Mouse (Mus musculus): Measurements from ENCODE around the gene T2. TPM values are rescaled to one million over a fixed set of nuclear protein-coding genes. Genes with fewer than 3 reads are reported as not detected.
A peak's percentile ranks its signal among the peaks of the same experiment; 100 is the strongest.
"Not testable (repeated sequence)": the region's sequence is repeated elsewhere in the genome, so short reads cannot be mapped to it uniquely, and the experiment has no call there.

Gene T2
- total RNA-seq, 2 experiments from 2014 or later: not detected

DNA sequence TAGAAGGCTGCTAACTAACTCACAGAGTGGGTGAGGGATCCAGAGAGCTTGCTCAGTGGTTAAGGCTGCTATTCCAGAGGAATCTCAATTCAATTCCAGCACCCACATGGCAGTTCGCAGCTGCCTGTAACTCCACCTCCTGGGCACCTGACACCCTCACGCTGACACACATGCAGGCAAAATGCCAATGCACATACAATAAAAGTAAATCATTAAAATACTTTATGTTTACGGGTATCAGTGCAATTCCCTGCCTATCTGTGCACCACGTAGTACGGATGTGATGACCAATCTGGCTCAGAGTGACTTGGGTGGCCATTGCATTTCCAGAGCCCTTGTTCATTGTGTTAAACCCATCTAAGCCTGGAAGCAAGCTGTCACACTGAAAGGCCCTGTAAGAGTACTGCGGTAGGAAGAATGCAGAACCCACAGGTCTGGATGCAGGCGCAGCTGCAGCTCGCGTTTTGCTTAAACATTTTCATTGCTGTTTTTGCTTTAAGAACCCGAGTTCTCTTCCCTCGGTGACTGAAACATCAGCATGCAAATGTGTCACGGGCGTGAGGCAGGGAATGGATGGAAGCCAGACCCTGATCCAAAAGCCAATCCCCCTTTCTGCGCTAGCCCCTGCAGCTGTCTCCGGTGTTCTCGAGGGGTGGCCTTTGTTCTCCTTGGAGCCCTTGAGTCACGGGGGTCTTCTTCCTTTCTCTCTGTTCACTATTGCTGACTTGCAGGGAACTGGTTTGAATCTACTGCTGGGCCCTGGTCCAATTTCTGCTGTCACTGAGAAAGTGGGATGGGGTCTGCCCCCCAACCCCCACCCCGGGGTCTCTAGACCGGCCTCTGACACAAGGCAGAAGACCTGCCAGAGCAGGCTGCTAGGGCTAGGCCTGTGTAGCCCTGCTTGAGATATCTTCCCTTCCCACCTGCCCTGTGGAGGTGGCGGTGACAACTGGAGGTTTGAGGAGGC, 12.0 kb downstream of the T2 start:
- DNase-seq: no peak

DNA sequence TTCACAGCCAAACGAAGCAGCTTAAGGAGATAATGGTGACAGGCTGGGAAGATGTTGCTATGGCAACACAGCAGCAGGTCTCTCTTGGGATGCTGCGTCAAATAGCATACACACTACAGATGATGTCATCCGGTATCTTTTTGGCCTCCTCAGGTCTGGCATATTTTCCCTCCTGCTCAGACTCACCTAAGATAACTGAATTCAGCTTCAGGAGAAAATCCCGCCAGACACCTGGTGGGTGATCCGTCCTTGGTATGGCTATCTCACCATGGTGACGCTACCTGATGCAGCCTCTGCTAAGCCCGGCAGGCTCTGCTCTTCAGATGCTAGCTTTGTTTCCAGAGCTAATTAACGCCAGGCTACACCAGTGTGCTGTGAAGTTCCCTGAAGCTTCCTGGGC, 12.8 kb downstream of the T2 start:
- DNase-seq: no peak

DNA sequence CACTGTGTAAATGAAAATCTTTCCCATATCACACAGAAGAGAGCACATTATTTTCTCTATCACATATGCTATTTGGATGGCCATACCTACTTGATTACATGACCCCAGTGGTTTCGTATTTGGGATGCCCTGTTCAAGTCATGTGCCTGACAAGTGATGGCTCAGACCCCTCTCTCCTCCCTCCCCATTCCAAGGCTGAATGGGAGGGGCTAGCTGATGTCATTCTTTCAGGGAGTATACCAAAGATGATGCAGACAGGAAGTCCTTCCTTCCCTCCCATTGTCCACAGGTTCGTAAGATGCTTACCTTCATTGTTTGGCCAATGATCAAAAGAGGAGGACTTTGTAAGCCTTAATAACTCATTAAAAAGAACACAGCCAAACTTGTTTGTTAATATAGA, 13.4 kb downstream of the T2 start:
- no peak for DNase-seq

DNA sequence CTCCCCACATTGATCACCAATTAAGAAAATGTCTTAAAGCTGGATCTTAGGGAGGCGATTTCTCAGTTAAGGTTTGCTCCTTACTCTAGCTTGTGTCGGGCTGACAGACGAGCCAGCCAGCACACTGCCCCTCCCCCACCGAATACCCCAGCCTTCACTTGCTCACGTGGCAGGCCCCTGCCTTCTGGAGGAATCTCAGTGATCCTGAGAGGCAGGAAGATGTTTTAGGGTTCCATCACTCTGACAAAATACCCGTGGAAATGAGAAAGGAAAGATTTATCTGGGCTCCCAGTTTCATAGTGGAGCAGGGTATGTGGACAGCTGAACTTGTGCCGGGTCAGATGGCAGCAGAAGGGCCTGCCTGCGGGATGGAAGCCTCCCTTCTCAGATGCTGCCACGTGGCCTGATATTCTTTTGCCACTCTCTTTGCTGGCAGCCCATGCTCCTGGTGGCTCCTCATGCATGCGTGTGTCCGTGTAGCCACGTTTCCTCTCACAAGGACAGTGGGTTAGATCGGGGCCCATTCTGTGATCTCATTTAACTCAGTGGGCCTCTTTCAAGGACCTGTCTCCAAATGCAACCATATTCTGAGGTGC, 14.9 kb downstream of the T2 start:
- no peak for DNase-seq

DNA sequence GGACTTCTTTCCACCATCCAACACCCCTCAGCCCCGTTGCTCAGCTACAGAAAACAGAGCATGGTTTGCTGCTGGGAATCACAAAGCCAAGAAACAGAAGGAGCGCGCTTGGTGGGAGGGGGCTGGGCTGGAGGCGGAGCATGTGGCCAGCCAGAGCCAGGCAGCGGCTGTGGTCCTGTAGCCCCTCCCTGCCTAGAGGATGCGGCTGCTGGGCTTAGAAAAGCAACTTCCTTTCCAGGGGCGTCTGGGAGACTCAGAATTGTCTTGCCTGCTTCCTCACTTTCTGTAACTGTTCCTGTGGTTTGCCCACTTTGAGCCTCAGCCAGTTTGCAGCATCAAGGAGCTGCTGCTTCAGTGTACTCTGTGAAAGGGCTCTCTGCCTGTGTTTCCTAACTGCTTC, 16.0 kb downstream of the T2 start:
- DNase-seq: peak; percentile 39 to 65

DNA sequence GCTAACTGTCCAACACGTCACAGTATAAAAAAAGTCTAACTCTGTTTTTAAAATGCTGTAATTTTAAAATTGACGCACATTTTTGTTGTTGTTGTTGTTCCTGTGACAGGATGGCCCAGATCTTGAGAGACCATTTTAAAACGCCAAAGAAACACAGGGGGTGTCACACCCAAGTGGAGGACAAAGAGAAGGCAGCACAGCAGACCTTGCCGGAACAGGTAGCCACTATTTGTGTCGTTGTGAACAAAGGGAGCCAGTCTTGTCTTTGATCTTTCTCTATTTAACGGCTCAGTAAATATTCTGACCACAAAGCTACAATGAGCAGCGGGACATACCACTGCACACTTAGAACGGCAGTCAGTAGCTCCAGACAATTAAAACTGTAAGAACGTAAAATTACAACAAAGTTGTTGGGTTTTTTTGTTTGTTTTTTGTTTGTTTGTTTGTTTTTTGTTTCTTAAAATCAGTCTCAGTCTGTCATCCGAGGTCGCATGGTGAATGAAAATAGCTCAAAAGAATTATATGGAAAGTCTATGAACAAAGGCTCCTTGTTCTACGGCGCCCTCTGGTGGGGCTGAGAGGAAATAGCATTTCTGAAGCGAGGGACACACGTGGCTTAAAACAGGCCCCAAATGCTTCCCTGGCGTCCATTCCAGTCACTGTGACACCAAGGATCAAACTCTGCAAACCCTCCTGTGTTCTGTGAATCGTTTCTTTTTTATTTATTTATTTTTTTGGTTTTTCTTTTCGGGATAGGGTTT, 16.7 kb downstream of the T2 start:
- DNase-seq: peak; percentile 75 to 84

DNA sequence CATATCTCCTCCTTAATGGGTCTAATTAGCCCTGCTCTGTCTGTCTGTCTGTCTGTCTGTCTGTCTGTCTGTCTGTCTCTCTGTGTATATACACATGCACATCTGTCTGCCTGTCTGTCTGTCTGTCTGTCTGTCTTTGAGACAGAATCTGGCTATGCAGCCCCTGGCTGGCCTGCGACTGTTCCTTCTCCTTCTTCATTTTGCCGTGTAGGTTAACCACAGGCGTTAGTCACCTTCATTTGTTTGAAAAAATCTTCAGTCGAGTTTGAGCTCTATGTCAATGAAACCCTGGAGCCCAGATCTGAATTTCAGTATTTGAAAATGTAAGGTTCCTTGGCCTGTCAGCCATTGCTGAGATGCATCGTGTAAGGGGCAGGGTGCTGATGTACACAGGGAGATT, 21.5 kb downstream of the T2 start:
- DNase-seq: no peak

DNA sequence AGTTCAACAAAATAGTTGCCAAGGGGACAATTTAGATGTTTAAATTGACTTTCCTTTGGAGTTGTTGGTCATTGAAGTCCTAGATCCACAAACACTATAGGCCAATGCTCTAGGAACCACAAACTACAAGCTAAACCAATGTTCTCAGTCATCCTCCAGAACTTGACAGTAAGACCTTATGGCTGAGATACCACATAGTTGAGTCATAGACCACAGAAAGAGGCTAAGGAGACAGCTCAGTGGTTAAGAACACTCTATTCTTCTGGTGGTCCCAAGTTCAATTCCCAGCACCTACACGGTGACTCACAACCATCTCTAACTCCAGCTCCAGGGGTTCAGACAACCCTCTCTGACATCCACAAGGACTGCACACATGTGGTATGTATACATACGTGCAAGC, 29.6 kb downstream of the T2 start:
- no peak for DNase-seq

DNA sequence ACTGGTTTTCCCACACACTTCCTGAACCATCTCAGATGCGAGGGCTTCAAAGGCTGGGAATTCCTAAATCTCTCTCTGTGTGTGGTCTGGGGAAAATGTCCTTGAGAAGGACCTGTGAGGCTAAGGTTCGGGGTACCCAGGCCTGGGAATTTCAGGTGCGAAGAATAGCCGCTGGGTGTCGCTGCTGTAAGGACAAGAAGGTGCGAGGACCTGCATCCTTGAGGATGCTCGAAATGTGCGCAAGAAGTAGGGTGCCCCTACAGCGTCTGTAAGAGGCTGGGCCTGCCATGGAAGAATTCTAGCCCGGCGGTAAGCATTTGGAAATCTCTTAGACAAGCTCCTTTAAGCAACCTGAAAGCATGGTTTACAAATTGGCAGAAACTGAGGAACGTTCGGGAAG, 32.7 kb downstream of the T2 start:
- peak in 1 of 2 experiments; percentile 34 for DNase-seq

DNA sequence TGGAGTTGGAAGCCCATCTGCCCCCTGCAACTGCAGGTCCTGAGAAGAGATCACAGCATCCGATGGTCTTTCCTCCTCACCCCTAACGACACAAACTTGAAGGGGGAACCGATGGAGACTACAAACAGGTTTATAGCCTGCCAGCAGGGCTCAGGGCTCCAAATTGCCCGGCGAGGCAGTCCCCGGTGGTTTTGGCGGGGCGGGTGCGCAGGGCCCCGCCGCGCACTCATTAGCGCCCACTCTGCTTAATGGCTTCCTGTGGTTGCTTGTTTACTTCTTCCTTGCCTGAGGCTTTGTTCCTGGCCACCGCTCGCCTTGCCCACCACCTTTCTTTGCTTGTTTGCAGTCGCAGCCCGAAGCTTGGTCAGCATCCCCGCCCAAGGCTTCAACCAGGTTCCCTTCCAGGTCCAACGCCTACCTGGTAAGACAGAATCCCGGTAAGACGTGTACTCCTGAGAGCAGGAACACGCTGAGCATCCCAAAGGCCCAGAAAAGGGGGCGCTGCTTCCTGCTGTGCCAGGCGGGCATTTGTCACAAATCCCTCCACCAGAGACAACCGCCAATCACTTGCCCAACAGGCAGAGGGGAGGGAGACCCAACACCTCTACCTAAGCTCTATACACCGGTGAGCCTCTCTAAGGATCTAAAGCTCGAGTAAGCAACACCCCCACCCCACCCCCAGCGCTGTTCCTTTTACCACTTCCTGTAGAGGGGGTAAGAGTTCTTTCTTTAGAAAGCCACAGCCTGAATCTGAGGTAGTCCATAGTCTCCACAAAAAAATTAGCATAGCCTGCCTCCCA, 33.4 kb downstream of the T2 start:
- no peak for DNase-seq

DNA sequence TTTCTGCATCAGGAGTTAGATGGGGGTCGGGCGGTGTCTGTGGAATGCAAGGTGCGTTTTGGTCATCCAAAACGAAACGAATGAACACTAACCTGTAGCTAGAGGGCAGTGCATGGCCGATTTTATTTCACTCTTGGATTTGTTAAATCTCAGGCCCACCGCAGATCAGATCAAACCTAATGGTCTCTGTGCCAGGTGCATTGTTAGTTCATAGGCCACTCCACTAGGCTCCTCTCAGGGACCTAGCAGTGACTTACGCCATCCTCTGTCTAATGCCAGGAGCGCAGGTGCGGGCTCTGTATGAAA, 34.0 kb downstream of the T2 start:
- no peak for DNase-seq

DNA sequence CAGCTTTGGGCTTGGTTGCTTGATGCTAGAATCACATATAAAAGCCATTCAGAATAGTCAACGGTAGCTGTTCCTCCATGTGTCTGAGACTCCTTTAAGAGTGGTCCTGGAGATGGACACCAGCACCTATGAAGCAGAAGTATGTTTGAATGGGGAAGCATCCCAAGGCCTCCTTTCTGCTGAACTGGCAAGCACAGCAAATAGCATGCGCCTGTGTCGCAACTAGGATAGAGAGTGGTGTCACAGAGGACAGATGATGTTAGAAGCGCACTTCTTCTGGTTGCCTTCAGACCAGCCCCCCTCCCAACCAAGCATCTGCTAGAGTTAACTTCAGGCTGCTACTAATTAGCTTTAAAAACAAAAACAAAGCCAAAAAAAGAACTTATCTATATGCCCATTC, 34.7 kb downstream of the T2 start:
- no peak for DNase-seq

DNA sequence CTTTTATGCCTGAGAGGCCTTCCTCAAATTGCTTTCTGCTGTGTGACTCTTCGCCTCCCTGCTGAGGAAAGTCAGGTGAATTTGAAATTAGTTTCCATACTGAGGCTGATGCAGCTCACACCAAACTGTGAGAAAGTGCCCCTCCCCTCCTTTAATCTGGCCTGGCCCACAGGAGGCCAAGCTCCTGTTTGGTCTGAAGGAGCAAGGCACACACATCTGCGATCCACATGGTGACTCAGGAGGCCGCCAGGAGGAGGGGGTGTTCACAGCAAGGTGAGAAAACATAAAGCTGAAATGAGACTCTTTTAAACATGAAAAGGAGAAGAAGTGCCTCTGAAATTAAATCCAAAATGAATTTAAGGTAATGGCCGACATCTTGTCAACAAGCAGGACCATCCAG, 40.6 kb downstream of the T2 start:
- no peak for DNase-seq

DNA sequence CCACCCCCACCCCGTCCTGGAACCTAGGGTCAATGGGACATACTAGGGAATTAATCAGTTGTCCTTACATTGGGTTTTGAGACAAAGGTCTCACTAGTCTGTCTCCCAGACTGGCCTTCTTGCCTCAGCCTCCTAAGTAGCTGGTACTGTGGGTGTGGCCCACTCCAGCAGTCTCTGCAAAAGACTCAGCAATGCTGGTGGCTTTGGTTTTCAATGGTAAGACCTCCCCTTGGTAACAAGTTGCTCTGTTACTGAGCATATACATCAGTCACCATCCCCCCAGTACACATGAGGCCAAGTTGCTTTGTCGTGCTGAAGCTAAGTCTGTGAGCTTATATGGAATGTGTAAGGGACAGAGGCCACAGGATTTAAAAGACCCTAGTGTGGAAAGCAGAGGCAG, 42.2 kb downstream of the T2 start:
- no peak for DNase-seq

DNA sequence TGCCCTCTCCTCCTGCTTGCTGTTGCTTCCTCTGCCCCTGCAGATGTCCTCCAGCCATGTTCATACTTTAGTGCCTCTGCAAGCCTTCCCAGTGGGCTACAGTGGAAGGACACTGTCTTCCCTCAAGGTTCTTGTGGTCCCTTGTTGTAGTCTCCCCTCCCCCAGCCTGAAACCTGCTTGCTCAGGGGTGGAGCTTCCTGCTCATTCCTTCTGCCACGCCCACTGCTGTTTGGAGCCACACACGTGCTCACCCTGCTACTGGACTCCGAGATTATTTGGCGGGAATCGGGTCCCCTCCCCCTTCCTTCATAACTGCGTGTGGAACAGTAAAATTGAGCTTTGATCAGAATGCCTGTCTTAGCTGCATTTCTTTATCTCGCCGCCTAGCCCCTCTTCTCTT, 48.1 kb downstream of the T2 start:
- not testable (repeated sequence) for DNase-seq

DNA sequence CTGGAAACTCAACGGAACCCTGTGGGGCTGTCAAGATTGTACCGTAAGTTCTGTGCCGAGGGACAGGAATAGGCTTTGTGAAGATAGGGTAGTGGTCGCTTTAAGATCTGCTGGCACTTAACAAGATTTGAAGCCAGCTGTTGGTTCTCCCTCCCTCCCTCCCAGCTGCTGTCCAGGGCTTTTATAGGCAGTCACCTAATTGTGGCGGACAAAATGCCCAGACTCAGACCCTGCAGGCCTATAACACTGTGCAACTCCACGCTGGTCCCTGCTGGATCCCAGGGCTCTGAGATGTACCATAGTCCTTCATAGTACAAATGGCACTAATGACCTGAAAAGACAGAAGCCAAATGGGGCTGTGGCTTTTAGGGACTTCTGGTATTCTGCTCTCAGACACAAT, 50.5 kb downstream of the T2 start:
- no peak for DNase-seq

DNA sequence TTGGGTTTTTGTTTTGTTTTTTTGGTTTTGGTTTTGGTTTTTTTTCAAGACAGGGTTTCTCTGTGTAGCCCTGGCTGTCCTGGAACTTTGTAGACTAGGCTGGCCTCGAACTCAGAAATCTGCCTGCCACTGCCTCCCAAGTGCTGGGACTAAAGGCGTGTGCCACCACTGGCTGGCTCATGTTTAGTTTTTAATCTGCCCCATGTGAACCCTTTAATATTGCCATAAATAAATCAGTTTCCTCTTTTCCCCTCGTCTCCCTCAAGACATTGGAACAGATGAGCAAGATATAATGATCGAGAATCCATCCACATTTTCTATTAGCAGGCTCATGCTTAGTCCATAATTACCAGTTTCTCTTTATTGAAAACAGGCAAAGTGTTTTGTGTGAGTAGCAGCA, 52.2 kb downstream of the T2 start:
- DNase-seq: not testable (repeated sequence)

DNA sequence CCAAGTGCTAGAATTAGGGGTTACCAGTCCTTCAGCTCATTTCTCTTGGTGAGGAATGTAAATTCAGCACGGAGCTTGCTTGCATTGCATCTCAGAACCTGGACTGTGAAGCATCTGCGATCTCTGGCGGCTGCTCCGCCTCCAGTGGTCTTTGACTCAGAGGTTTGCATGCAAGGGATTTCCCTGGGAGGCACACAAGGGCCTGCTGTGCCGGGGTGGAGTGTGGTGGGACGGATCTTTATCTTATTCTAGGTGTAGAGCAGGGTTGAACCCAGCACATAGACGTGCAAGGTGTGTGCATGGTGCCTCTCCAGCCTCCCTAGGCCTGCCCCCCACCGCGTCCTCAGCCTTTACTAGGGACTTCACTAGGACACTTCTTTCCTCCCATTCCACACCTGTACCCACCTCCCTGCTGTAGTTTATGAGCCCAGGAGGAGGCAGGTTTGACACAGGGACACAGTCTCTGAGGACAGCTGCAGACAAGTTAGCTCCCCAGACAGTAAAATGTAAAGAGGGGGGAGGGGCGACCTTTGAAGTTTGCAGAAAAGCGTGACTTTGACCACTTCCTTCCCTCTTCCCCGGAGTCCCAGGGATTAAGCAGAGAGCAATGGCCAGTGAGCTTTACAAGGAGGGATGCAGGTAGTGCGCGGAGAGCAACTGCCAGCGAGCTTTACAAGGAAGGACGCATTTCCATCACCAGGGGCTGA, 53.0 kb downstream of the T2 start:
- no peak for DNase-seq

DNA sequence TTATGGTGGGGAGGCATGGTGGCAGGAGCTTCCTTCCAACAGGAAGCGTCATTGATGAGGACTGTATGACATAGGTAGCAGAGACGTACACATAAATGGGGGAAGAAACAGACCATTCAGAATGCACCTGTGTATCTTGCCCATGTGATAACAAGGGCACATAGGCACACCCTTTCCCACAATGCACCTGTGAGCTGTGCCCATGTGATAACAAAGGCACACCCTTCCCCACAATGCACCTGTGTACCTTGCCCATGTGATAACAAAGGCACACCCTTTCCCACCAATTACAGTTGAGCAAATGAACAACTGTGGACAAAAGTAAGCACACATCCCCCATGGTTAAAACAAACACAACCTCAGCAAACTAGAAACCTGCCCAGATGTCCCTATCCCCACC, 54.5 kb downstream of the T2 start:
- no peak for DNase-seq

DNA sequence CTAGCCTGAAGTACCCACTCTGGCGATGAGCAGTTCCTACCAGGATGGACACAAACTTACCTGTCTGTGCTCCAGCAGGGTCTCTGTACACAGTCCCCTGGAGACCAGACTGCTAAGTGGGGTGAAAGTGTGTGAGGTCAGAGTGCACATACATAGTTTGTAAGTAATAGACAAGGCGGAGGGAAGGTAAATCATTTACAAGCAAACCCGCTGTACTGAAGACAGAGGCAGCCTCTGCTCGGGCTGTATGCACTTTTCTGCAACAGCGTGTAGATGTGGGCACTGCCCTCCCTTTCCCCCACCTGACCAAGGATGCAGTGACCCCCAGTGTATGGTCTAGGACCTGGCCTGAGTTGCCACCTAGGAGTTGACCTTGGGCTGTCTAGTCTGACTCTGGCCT, 57.9 kb downstream of the T2 start:
- no peak for DNase-seq

DNA sequence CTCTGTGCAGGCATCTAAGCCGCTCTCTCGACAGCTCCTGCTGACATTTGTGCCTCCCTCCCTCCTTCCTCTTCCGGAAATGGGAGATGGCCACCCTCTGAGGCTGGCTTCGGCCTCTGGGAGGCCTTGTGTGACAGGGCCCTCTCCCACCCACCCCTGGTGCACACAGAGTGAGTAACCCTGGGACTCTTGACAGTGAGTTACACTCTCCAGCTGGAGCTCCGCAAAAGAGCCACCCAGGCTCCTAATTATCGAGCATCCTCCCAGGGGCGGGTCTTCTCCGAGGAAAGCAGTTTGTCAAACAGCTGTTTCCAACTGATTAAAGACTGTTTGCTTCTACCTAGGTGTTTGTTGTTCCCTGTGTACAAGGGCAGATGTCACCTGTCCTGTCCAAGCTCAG, 59.7 kb downstream of the T2 start:
- DNase-seq: no peak

DNA sequence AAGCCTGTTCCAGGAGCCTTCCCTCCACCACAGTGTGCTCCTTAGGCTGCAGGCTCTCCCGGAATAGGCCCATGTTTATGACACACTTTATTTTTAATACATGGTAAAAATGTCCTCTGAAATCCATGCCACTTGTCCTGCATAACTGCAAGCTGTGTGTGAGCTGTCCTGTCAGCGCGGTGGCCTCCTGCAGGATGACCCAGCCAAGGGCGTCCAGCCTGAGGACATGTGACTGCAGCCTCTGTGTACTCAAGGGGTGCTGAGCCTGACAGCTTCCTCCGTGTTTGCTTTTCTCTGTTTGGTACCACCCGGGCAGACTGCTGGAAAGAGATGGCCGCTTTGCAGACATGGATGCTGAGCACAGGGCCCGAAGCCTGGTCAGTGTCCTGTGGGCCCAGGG, 61.1 kb downstream of the T2 start:
- no peak for DNase-seq
